Comparison of ENCODE assay signal across 24 mouse cellular contexts in genomic region chr11:40835393-40835792, GRCm38 (mm10).
DNase-seq lines count a peak whose midpoint lies in the region; ATAC-seq and TF ChIP-seq lines count a peak whose summit lies in the region.
"Had no signal": no experiment of that assay in that cellular context is flagged by ENCODE, and none has a peak within 500 bp of the region (broad histone marks: within the 10 kb centered on the region; RNA-seq: fewer than 3 reads in every experiment).

No protein-coding gene starts in this region.

- no peaks in the 10 kb centered on the region for H3K36me3 ChIP-seq in forebrain, embryonic 13.5 days (ENCODE audit: poor library complexity, severe bottlenecking)
- no peaks in the 10 kb centered on the region for H3K36me3 ChIP-seq in forebrain, embryonic 12.5 days (replicated peaks)
- no peaks in the 10 kb centered on the region for H3K36me3 ChIP-seq in hindbrain, postnatal 0 days (ENCODE audit: insufficient read depth, low read length)
- no peaks in the 10 kb centered on the region for H3K36me3 ChIP-seq in hindbrain, embryonic 16.5 days (ENCODE audit: control insufficient read depth, insufficient read depth, low read length)
- no peaks in the 10 kb centered on the region for H3K36me3 ChIP-seq in embryonic facial prominence, embryonic 10.5 days (replicated peaks)
- H3K36me3 ChIP-seq: embryonic facial prominence, embryonic 15.5 days; heart, embryonic 12.5 days; hindbrain, embryonic 10.5 days had no signal

- H3K27ac ChIP-seq in forebrain, embryonic 13.5 days: no peak overlapping the region
- H3K27ac ChIP-seq in forebrain, embryonic 12.5 days: no peak overlapping the region
- no peak overlapping the region for H3K27ac ChIP-seq in hindbrain, postnatal 0 days
- H3K27ac ChIP-seq in hindbrain, embryonic 16.5 days (ENCODE audit: low read depth, low read length): no peak overlapping the region
- H3K27ac ChIP-seq in embryonic facial prominence, embryonic 10.5 days (replicated peaks): no peak overlapping the region
- H3K27ac ChIP-seq: embryonic facial prominence, embryonic 15.5 days; gastrocnemius, adult 2 months; hindbrain, embryonic 10.5 days; hindbrain, embryonic 14.5 days had no signal

- no peaks in the 10 kb centered on the region for H3K27me3 ChIP-seq in forebrain, embryonic 13.5 days
- H3K27me3 ChIP-seq in forebrain, embryonic 12.5 days: no peaks in the 10 kb centered on the region
- H3K27me3 ChIP-seq in hindbrain, postnatal 0 days (ENCODE audit: insufficient read depth, low read length): no peaks in the 10 kb centered on the region
- H3K27me3 ChIP-seq in hindbrain, embryonic 16.5 days (replicated peaks; ENCODE audit: control insufficient read depth, insufficient read depth, low read length): no peaks in the 10 kb centered on the region
- no peaks in the 10 kb centered on the region for H3K27me3 ChIP-seq in embryonic facial prominence, embryonic 10.5 days (replicated peaks; ENCODE audit: low read depth, poor library complexity, severe bottlenecking)
- H3K27me3 ChIP-seq: CH12.LX; embryonic facial prominence, embryonic 15.5 days; heart, embryonic 12.5 days had no signal

- TF ChIP-seq CTCF in hindbrain, postnatal 0 days (IDR thresholded peaks at IDR 0.05; ENCODE audit: low read depth): no peak

- ATAC-seq in forebrain, embryonic 13.5 days: peak; percentile 61; the same call in 1 of the 2 replicates
- ATAC-seq in forebrain, embryonic 12.5 days (ENCODE audit: low FRiP score): no peak
- no peak for ATAC-seq in hindbrain, postnatal 0 days
- no peak for ATAC-seq in hindbrain, embryonic 16.5 days
- ATAC-seq: inflammation-experienced regulatory T-cells, adult 6 months; intestine, postnatal 0 days had no signal

- H3K9me3 ChIP-seq in forebrain, embryonic 13.5 days (replicated peaks): 0 out of 2 replicates have a peak, but pooled peaks cover 3% of the 10 kb centered on the region
- H3K9me3 ChIP-seq in forebrain, embryonic 12.5 days: peaks cover 4% of the 10 kb centered on the region; the same call in 1 of the 2 replicates
- H3K9me3 ChIP-seq in hindbrain, postnatal 0 days (ENCODE audit: low read length): no peaks in the 10 kb centered on the region
- H3K9me3 ChIP-seq in hindbrain, embryonic 16.5 days (ENCODE audit: control insufficient read depth, low read length): no peaks in the 10 kb centered on the region
- H3K9me3 ChIP-seq in embryonic facial prominence, embryonic 10.5 days: peaks cover 3% of the 10 kb centered on the region; the same call in 1 of the 2 replicates
- H3K9me3 ChIP-seq: heart, embryonic 12.5 days had no signal

- H3K4me3 ChIP-seq in forebrain, embryonic 13.5 days: no peak overlapping the region
- no peak overlapping the region for H3K4me3 ChIP-seq in forebrain, embryonic 12.5 days (replicated peaks)
- H3K4me3 ChIP-seq in hindbrain, postnatal 0 days (ENCODE audit: low read length): no peak overlapping the region
- H3K4me3 ChIP-seq in hindbrain, embryonic 16.5 days (ENCODE audit: low read length): no peak overlapping the region
- no peak overlapping the region for H3K4me3 ChIP-seq in embryonic facial prominence, embryonic 10.5 days
- H3K4me3 ChIP-seq: embryonic facial prominence, embryonic 15.5 days; erythroblast, embryonic 14.5 days; gastrocnemius, adult 2 months; heart, embryonic 12.5 days; hindbrain, embryonic 10.5 days had no signal

- no peak overlapping the region for H3K9ac ChIP-seq in forebrain, embryonic 13.5 days
- no peak overlapping the region for H3K9ac ChIP-seq in forebrain, embryonic 12.5 days
- H3K9ac ChIP-seq in hindbrain, postnatal 0 days (replicated peaks; ENCODE audit: low read length): no peak overlapping the region
- H3K9ac ChIP-seq in hindbrain, embryonic 16.5 days (ENCODE audit: low read depth, low read length): no peak overlapping the region
- H3K9ac ChIP-seq: embryonic facial prominence, embryonic 15.5 days; heart, embryonic 12.5 days; hindbrain, embryonic 14.5 days had no signal

- H3K4me1 ChIP-seq in forebrain, embryonic 13.5 days: no peaks in the 10 kb centered on the region
- no peaks in the 10 kb centered on the region for H3K4me1 ChIP-seq in forebrain, embryonic 12.5 days
- no peaks in the 10 kb centered on the region for H3K4me1 ChIP-seq in hindbrain, postnatal 0 days (ENCODE audit: insufficient read depth, low read length)
- H3K4me1 ChIP-seq in hindbrain, embryonic 16.5 days (ENCODE audit: control insufficient read depth, insufficient read depth, low read depth, low read length): no peaks in the 10 kb centered on the region
- no peaks in the 10 kb centered on the region for H3K4me1 ChIP-seq in embryonic facial prominence, embryonic 10.5 days
- H3K4me1 ChIP-seq: embryonic facial prominence, embryonic 15.5 days; heart, embryonic 12.5 days; hindbrain, embryonic 10.5 days had no signal

- H3K4me2 ChIP-seq in forebrain, embryonic 13.5 days: no peak overlapping the region
- H3K4me2 ChIP-seq in forebrain, embryonic 12.5 days: no peak overlapping the region
- H3K4me2 ChIP-seq in hindbrain, postnatal 0 days (ENCODE audit: low read depth, low read length): no peak overlapping the region
- no peak overlapping the region for H3K4me2 ChIP-seq in hindbrain, embryonic 16.5 days (ENCODE audit: low read length)
- H3K4me2 ChIP-seq: embryonic facial prominence, embryonic 15.5 days; heart, embryonic 12.5 days; hindbrain, embryonic 14.5 days had no signal

- peak; percentile 4 for DNase-seq in hindbrain, postnatal 0 days (ENCODE audit: low spot score)
- DNase-seq in brain, adult 2 months (ENCODE audit: low read depth, low spot score): peak; percentile 19
- DNase-seq in embryonic facial prominence, embryonic 10.5 days (ENCODE audit: low spot score): peak; percentile 25
- DNase-seq in liver: no peak
- no peak for DNase-seq in Muller cell, postnatal 12 days (ENCODE audit: inconsistent ontology term)
- DNase-seq: adrenal gland, adult 2 months; adrenal gland, postnatal 25 days; cerebellum, adult 11 months; cerebellum, adult 8-10 months; cerebellum, postnatal 25 days; gastrocnemius, adult 2 months; gastrocnemius, postnatal 25 days; kidney, adult 8-10 months had no signal

- WGBS in forebrain, embryonic 13.5 days: 64% methylated on average over 4 of the region's 4 CpGs
- WGBS in forebrain, embryonic 12.5 days: 66% methylated on average over 4 of the region's 4 CpGs
- WGBS in hindbrain, postnatal 0 days: 63% methylated on average over 4 of the region's 4 CpGs
- WGBS in hindbrain, embryonic 16.5 days: 52% methylated on average over 4 of the region's 4 CpGs
- 56% methylated on average over 4 of the region's 4 CpGs for WGBS in embryonic facial prominence, embryonic 10.5 days

Comparison
In these comparisons a context has a peak if more than half of its experiments do, and no peak if none do; other contexts are left out.
1. DNase-seq: peak in hindbrain, postnatal 0 days (single experiment), brain, adult 2 months (single experiment) and embryonic facial prominence, embryonic 10.5 days (single experiment); none in liver (single experiment) and Muller cell, postnatal 12 days (single experiment).